Mouse (Mus musculus): Measurements from ENCODE around the gene P4htm. TPM values are rescaled to one million over a fixed set of nuclear protein-coding genes. Genes with fewer than 3 reads are reported as not detected.

The P4htm gene
- 13.7 and 18.1 TPM in 2 replicates for total RNA-seq (2012; rRNA removed)

DNA sequence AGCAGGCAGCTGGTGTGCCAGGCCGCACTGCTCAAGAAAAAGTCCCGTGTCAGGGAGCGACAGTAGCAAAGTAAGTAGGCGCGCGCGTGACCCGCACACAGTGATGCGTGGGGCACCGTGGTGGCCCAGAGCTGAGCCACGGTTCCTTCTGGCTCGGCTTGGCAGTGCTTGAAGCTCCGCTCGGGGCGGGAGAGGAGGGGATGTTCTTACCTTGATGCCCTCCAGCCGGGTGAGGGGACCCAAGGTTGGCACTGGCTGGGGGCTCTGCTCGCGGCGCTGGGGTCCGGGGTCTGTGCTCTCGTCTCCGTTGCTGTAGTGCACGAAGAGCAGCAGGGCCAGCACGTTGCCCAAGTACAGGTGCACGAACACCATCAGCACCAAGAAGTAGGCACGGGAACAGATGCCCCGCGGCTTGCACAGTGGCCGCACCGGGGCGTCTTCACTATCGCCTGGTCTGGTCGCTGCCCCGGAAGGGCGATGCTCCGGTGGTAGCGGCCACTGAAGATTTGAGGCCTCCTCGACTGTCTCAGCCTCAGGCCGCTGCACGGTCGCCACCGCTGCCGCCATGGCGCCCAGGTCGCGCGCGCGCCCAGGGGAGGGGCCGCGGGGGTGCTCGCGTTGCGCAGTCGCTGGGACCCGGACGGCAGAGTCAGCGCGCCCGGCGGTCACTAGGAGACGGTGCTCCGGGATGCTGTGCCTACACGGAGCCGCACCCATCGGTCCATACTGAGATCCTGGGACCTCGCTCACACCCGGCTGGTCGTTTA, at the start of gene P4htm:
Gene P4htm (minus strand): TSS at position 670 of the 767 bp plus-strand sequence.
- Histone ChIP-seq H3K27ac (ENCODE audit: insufficient read depth, low read depth, low read length, poor library complexity, severe bottlenecking) (no peak within 1 kb of the TSS), H3K36me3 (ENCODE audit: control insufficient read depth, insufficient read depth, low read length, poor library complexity, severe bottlenecking) (no peaks in the 10 kb centered on the region)
- TF ChIP-seq ZC3H11A (IDR thresholded peaks at IDR 0.05; ENCODE audit: borderline replicate concordance, low read depth, low read length) (no peak), MAFK (IDR thresholded peaks at IDR 0.05; ENCODE audit: insufficient read depth, low read depth, low read length) (no peak), CHD2 (IDR thresholded peaks at IDR 0.05; ENCODE audit: low read depth, low read length) (no peak), HCFC1 (IDR thresholded peaks at IDR 0.05; ENCODE audit: borderline replicate concordance, insufficient read depth, low read length) (no peak), ZNF384 (IDR thresholded peaks at IDR 0.05; ENCODE audit: low read depth, low read length) (no peak)

DNA sequence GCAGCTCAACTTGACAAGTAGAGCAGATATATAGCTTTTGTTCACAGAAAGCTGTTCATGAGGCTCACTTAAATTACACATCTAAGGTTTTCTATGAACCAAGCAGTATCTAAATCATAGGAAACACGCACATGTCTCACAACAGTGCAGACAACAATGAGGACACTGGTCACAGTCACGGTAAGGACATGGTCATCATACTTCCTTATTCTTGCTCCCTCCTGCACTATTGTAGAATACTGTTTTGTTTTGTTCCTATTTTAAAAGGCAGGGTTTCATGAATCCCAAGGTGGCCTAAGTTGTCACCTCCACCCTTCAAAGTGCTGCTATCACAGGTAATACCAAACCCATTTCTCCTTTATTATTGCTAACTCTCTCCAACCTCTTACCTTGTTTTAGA, 42.4 kb upstream of the P4htm start:
- Histone ChIP-seq H3K27ac (ENCODE audit: insufficient read depth, low read depth, low read length, poor library complexity, severe bottlenecking) (no peak overlapping the region), H3K9ac (ENCODE audit: insufficient read depth, low read depth, low read length, poor library complexity, severe bottlenecking) (no peak overlapping the region), H3K4me1 (ENCODE audit: control insufficient read depth in 2 of 2, insufficient read depth in 2 of 2, low read length in 2 of 2, poor library complexity in 1 of 2) (peaks cover 0 to 4% of the 10 kb centered on the region in 2 experiments; a peak in 2 of 4 replicates), H3K36me3 (ENCODE audit: control insufficient read depth, insufficient read depth, low read length, poor library complexity, severe bottlenecking) (peaks cover 12% of the 10 kb centered on the region), H3K9me3 (ENCODE audit: control insufficient read depth, insufficient read depth, low read depth, low read length) (no peaks in the 10 kb centered on the region), H3K4me3 (ENCODE audit: insufficient read depth in 1 of 2, low read depth in 1 of 2, low read length in 2 of 2, poor library complexity in 1 of 2, severe bottlenecking in 1 of 2) (no peak overlapping the region)
- in situ Hi-C loops (cut with MboI; ENCODE audit: low sequenced_read_pairs in 2 of 2, unreplicated experiment in 2 of 2), result no loop called here
- no peak for DNase-seq (ENCODE audit: low read depth, low spot score)
- TF ChIP-seq MAFK (IDR thresholded peaks at IDR 0.05; ENCODE audit: insufficient read depth, low read depth, low read length), result no peak
- TF ChIP-seq CHD2 (IDR thresholded peaks at IDR 0.05; ENCODE audit: low read depth, low read length), result no peak
- TF ChIP-seq ZC3H11A (IDR thresholded peaks at IDR 0.05; ENCODE audit: borderline replicate concordance, low read depth, low read length), result no peak
- no peak for TF ChIP-seq HCFC1 (IDR thresholded peaks at IDR 0.05; ENCODE audit: borderline replicate concordance, insufficient read depth, low read length)

More for the DNA sequence above, at the start of gene P4htm:
- no peak for DNase-seq (ENCODE audit: low read depth, low spot score)
- in situ Hi-C loops (cut with MboI; ENCODE audit: low sequenced_read_pairs in 2 of 2, unreplicated experiment in 2 of 2), result no loop called here
- Histone ChIP-seq H3K9ac (ENCODE audit: insufficient read depth, low read depth, low read length, poor library complexity, severe bottlenecking) (peak within 1 kb of the TSS; percentile 69), H3K4me1 (ENCODE audit: control insufficient read depth in 2 of 2, insufficient read depth in 2 of 2, low read length in 2 of 2, poor library complexity in 1 of 2) (peaks cover 2 to 7% of the 10 kb centered on the region in 2 experiments; a peak in 1 of 4 replicates), H3K4me3 (ENCODE audit: insufficient read depth in 1 of 2, low read depth in 1 of 2, low read length in 2 of 2, poor library complexity in 1 of 2, severe bottlenecking in 1 of 2) (peak within 1 kb of the TSS; percentile 74 to 84), H3K9me3 (ENCODE audit: control insufficient read depth, insufficient read depth, low read depth, low read length) (no peaks in the 10 kb centered on the region)

DNA sequence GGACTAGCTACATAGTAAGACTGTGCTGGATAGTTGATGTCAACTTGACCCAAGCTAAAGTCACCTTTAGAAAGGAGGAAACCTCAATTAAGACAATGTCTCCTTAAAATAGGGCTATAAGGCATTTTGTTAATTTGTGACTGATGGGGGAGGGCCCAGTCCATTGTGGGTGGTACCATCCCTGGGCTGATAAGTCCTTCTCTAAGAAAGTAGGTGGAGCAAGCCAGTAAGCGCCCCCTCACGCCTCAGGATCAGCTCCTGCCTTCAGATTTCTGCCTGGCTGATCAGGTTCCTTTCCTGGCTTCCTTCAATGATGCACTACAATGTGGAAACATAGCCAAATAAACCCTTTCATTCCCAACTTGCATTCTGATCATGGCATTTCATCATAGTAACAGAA, 37.9 kb upstream of the P4htm start:
- Histone ChIP-seq H3K4me1 (ENCODE audit: control insufficient read depth in 2 of 2, insufficient read depth in 2 of 2, low read length in 2 of 2, poor library complexity in 1 of 2) (peaks cover 0 to 2% of the 10 kb centered on the region in 2 experiments; a peak in 2 of 4 replicates), H3K9me3 (ENCODE audit: control insufficient read depth, insufficient read depth, low read depth, low read length) (no peaks in the 10 kb centered on the region), H3K36me3 (ENCODE audit: control insufficient read depth, insufficient read depth, low read length, poor library complexity, severe bottlenecking) (peaks cover 7% of the 10 kb centered on the region), H3K4me3 (ENCODE audit: insufficient read depth in 1 of 2, low read depth in 1 of 2, low read length in 2 of 2, poor library complexity in 1 of 2, severe bottlenecking in 1 of 2) (no peak overlapping the region), H3K9ac (ENCODE audit: insufficient read depth, low read depth, low read length, poor library complexity, severe bottlenecking) (no peak overlapping the region), H3K27ac (ENCODE audit: insufficient read depth, low read depth, low read length, poor library complexity, severe bottlenecking) (no peak overlapping the region)
- no peak for DNase-seq (ENCODE audit: low read depth, low spot score)
- TF ChIP-seq ZNF384 (IDR thresholded peaks at IDR 0.05; ENCODE audit: low read depth, low read length), result no peak
- TF ChIP-seq CHD2 (IDR thresholded peaks at IDR 0.05; ENCODE audit: low read depth, low read length), result no peak
- no peak for TF ChIP-seq ZC3H11A (IDR thresholded peaks at IDR 0.05; ENCODE audit: borderline replicate concordance, low read depth, low read length)
- in situ Hi-C loops (cut with MboI; ENCODE audit: low sequenced_read_pairs in 2 of 2, unreplicated experiment in 2 of 2), result no loop called here

DNA sequence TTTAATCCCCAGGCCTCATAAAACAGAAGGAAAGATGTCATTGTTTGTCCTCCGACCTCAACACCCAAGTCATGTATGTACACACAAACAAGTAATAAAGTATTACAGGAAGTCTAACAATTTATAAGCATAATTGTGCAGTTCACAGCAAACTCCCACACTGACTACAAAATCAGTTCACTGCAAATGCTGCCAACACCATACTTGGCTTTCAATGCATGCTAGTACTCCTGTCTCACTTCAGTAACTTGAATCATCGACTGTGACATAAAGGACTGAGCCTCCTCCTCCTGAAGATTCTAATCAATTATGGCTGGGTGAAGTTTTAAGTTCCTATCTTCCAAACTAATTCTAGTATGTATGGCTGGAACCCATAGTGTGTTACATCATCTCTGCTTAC, 36.4 kb upstream of the P4htm start:
- H3K27ac ChIP-seq (ENCODE audit: insufficient read depth, low read depth, low read length, poor library complexity, severe bottlenecking), result no peak overlapping the region
- H3K4me1 ChIP-seq (ENCODE audit: control insufficient read depth in 2 of 2, insufficient read depth in 2 of 2, low read length in 2 of 2, poor library complexity in 1 of 2), result peaks cover 0 to 2% of the 10 kb centered on the region in 2 experiments; a peak in 2 of 4 replicates
- H3K9me3 ChIP-seq (ENCODE audit: control insufficient read depth, insufficient read depth, low read depth, low read length), result no peaks in the 10 kb centered on the region
- H3K4me3 ChIP-seq (ENCODE audit: insufficient read depth in 1 of 2, low read depth in 1 of 2, low read length in 2 of 2, poor library complexity in 1 of 2, severe bottlenecking in 1 of 2), result no peak overlapping the region
- H3K9ac ChIP-seq (ENCODE audit: insufficient read depth, low read depth, low read length, poor library complexity, severe bottlenecking), result no peak overlapping the region
- TF ChIP-seq CHD2 (IDR thresholded peaks at IDR 0.05; ENCODE audit: low read depth, low read length) (no peak), ZNF384 (IDR thresholded peaks at IDR 0.05; ENCODE audit: low read depth, low read length) (no peak), MAFK (IDR thresholded peaks at IDR 0.05; ENCODE audit: insufficient read depth, low read depth, low read length) (no peak), ZC3H11A (IDR thresholded peaks at IDR 0.05; ENCODE audit: borderline replicate concordance, low read depth, low read length) (no peak), HCFC1 (IDR thresholded peaks at IDR 0.05; ENCODE audit: borderline replicate concordance, insufficient read depth, low read length) (no peak)
- in situ Hi-C loops (cut with MboI; ENCODE audit: low sequenced_read_pairs in 2 of 2, unreplicated experiment in 2 of 2), result no loop called here
- H3K36me3 ChIP-seq (ENCODE audit: control insufficient read depth, insufficient read depth, low read length, poor library complexity, severe bottlenecking), result peaks cover 7% of the 10 kb centered on the region
- no peak for DNase-seq (ENCODE audit: low read depth, low spot score)
